8 mouse cellular contexts compared by ENCODE assay signal in genomic region chrX:135975226-135975552, GRCm38 (mm10). TPM values are rescaled to one million over a fixed set of nuclear protein-coding genes. Genes with fewer than 3 reads are reported as not detected.
DNase-seq lines count a peak whose midpoint lies in the region; ATAC-seq and TF ChIP-seq lines count a peak whose summit lies in the region.

No protein-coding gene starts in this region.

- ATAC-seq in CD4-positive, CD25-positive, alpha-beta regulatory T cell, adult 4 months, result peak; percentile 95

- 24% methylated on average over 8 of the region's 8 CpGs for WGBS in large intestine, adult 2 months
- WGBS in lung, adult 2 months, result 24% methylated on average over 8 of the region's 8 CpGs

- no peak for TF ChIP-seq POLR2A in lung, adult 2 months (IDR thresholded peaks at IDR 0.05; ENCODE audit: borderline replicate concordance, extremely low read depth, low read depth, low read length)

- H3K4me3 ChIP-seq in lung, adult 2 months (replicated peaks; ENCODE audit: extremely low read depth, low read depth, low read length), result no peak overlapping the region

- peak; percentile 60 to 68 for DNase-seq in adrenal gland, adult 18-20 months (ENCODE audit: low spot score in 2 of 2)
- peak; percentile 63 for DNase-seq in embryo, embryonic 10 days (ENCODE audit: low spot score)
- peak; percentile 36 for DNase-seq in gastrocnemius, postnatal 4 days (ENCODE audit: low spot score in 2 of 2)
- DNase-seq in large intestine, adult 2 months (ENCODE audit: low read depth, low spot score), result peak; percentile 8
- DNase-seq in lung, adult 2 months, result peak; percentile 52
- DNase-seq in ovary, postnatal 36 days (ENCODE audit: low spot score), result peak; percentile 73
- DNase-seq in thymus, postnatal 25 days, result peak; percentile 64

- peak; percentile 37; the same call in 1 of the 2 replicates for TF ChIP-seq CTCF in lung, adult 2 months (IDR thresholded peaks at IDR 0.05; ENCODE audit: insufficient read depth, low read length)

- no peaks in the 10 kb centered on the region for H3K4me1 ChIP-seq in lung, adult 2 months (ENCODE audit: control insufficient read depth, insufficient read depth, low read length)

RNA-seq across cellular contexts. Expression of gene Arxes2, which starts 18.4 kb away (rescaled TPM):
- 1 to 10 TPM; 4.2 to 5.2 TPM for polyA plus RNA-seq in CD4-positive, CD25-positive, alpha-beta regulatory T cell, adult 4 months (2017; shearing (Covaris generic))
- total RNA-seq in adrenal gland, adult 18-20 months (2021), result 10 to 100 TPM; 34.2 to 96.8 TPM
- total RNA-seq in gastrocnemius, postnatal 4 days (2021), result 1 to 10 TPM; 7.7 to 8.8 TPM
- polyA plus RNA-seq in large intestine, adult 2 months (2012; rRNA removed), result 0.89 and 0.90 TPM in 2 replicates
- 10.2 and 12.2 TPM in 2 replicates for polyA plus RNA-seq in lung, adult 2 months (2012; rRNA removed)

RNA-seq across cellular contexts. Expression of gene Arxes1, which starts 58.0 kb away (rescaled TPM):
- not detected for polyA plus RNA-seq in CD4-positive, CD25-positive, alpha-beta regulatory T cell, adult 4 months (2017; shearing (Covaris generic))
- 10 to 100 TPM in 1 of 2 experiments, 1 to 10 TPM in 1; 5.4 to 27.3 TPM for total RNA-seq in adrenal gland, adult 18-20 months (2021)
- 1 to 10 TPM; 3.1 to 5.5 TPM for total RNA-seq in gastrocnemius, postnatal 4 days (2021)
- 0.26 and 0.37 TPM in 2 replicates for polyA plus RNA-seq in large intestine, adult 2 months (2012; rRNA removed)
- 1.1 and 1.8 TPM in 2 replicates for polyA plus RNA-seq in lung, adult 2 months (2012; rRNA removed)

Comparison
In these comparisons a context has a peak if more than half of its experiments do, and no peak if none do; other contexts are left out.
1. DNase-seq: peak in every context shown above with its lines; median percentile 73 in ovary, postnatal 36 days; 64 in adrenal gland, adult 18-20 months; 64 in thymus, postnatal 25 days; 63 in embryo, embryonic 10 days; 52 in lung, adult 2 months; 36 in gastrocnemius, postnatal 4 days; 8 in large intestine, adult 2 months.